Mouse (Mus musculus) small intestine, adult 2 months (tissue): ENCODE data around the gene 4930470P17Rik.

Source experiments
- CTCF ChIP-seq: fragments of 200-500 bp; IDR thresholded peaks from 2 replicates; pipeline ENCODE4 v1.5.1; 2012; ENCODE audit warnings: low read depth, mild to moderate bottlenecking, control low read depth, inconsistent platforms, low read length, moderate library complexity, mixed read lengths; ENCODE audit not compliant: insufficient replicate concordance, insufficient read length; ENCODE audit errors: extremely low read depth
- POLR2A ChIP-seq: fragments of 200-500 bp; IDR thresholded peaks from 2 replicates; pipeline ENCODE4 v1.6.1; 2012; ENCODE audit warnings: low read depth, mild to moderate bottlenecking, control low read depth, inconsistent platforms, low read length, moderate library complexity

DNA sequence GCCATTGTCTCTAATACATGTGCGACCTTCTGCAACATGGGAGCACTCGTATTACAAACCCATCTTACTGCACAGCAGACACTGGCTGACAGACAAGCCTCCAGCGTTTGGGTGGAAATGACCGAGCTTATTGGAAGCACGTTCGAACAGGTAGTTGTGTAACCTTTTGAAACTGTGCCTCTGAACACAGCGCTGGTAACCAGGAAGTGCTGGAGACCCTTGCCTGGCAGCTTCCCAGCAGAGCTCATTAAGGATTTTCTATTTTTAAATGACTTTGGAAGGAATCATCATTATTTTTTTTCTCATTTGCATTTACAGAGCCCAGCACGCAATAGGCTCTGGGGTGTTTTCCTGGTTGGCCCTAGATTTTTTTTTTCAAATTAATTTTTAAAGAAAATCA lies 36.9 kb upstream of the 4930470P17Rik start:
- no peak for TF ChIP-seq POLR2A
- TF ChIP-seq CTCF = no peak
